Mouse (Mus musculus): ENCODE results near the gene Slit3. TPM values are rescaled to one million over a fixed set of nuclear protein-coding genes. Genes with fewer than 3 reads are reported as not detected.

The Slit3 gene
- polyA plus RNA-seq, 1 experiment, result 211 TPM

DNA sequence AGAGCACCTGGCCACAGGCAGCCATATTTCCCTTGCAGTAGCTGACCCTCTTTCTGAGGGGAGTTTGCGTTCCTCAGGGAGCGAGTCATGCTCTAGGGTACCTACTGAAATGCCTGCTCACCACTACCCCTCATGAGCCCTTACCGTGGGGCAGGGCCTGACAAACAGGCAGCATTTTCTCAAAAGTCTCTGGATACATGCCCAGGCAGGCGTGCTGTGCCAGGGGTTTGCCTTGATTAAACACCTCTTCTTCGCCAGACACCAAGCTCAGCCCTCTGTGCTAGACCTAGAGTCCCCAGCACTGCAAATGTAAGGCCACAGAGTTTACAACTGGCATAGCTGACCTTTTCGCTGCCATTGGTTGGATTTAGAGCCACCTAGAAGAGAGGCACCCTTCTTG lies 345.7 kb downstream of the Slit3 start:
- H3K4me1 ChIP-seq (ENCODE audit: control insufficient read depth, insufficient read depth, low read length), result no peaks in the 10 kb centered on the region
- H3K4me3 ChIP-seq (ENCODE audit: insufficient read depth, low read length), result no peak overlapping the region
- no peak for TF ChIP-seq CTCF (IDR thresholded peaks at IDR 0.05; ENCODE audit: borderline replicate concordance, insufficient read depth, low read length)
- TF ChIP-seq POLR2A (IDR thresholded peaks at IDR 0.05; ENCODE audit: low read depth, low read length), result no peak
- H3K27ac ChIP-seq (ENCODE audit: insufficient read depth, low read length), result no peak overlapping the region

DNA sequence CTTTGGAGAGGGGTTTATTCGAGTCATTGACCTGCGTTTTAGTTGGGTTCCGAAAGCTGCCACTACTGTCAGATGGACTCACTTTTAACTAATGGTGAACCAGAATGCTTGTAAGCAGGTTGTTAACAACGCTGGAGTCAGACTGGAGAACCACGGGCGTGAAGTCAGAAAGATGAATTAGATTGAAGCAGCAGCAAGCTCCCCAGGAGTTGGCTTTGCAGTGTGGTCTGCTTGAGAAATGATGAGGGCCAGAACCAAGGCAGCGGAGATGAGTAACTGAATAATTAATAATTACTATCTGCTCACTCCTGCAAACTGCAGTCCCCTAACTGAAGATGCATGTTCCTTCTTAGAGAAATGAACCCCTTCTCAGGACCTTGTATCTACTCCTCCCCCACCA lies 347.8 kb downstream of the Slit3 start:
- no peak for TF ChIP-seq POLR2A (IDR thresholded peaks at IDR 0.05; ENCODE audit: low read depth, low read length)
- TF ChIP-seq CTCF (IDR thresholded peaks at IDR 0.05; ENCODE audit: borderline replicate concordance, insufficient read depth, low read length), result no peak
- no peak overlapping the region for H3K27ac ChIP-seq (ENCODE audit: insufficient read depth, low read length)

DNA sequence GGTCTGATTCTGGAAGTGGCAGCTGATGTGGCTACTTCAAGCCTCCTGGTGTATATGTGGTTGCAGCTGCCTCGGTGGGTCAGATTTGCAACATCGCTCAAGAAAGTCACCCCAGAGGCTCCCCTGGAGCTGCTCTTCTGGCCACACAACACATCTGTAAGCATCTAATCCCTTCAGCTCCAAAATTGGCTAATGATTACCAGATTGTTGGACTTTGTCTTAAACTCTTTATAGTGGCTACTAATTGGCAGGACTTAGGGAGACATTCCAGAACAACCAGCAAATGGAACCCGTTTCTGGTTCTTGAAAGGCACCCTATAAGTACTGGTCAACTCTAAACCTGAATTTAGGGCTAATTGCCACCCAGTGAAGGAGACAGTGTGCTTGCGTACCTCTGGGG lies 348.9 kb downstream of the Slit3 start:
- Histone ChIP-seq H3K27ac (ENCODE audit: insufficient read depth, low read length) (no peak overlapping the region), H3K4me1 (ENCODE audit: control insufficient read depth, insufficient read depth, low read length) (peaks cover 6% of the 10 kb centered on the region; the same call in 1 of the 2 replicates)
- no peak for TF ChIP-seq POLR2A (IDR thresholded peaks at IDR 0.05; ENCODE audit: low read depth, low read length)
- TF ChIP-seq CTCF (IDR thresholded peaks at IDR 0.05; ENCODE audit: borderline replicate concordance, insufficient read depth, low read length), result no peak

More for the DNA sequence above, 347.8 kb downstream of the Slit3 start:
- Histone ChIP-seq H3K4me1 (ENCODE audit: control insufficient read depth, insufficient read depth, low read length) (peaks cover 6% of the 10 kb centered on the region; the same call in 1 of the 2 replicates), H3K4me3 (ENCODE audit: insufficient read depth, low read length) (no peak overlapping the region)

DNA sequence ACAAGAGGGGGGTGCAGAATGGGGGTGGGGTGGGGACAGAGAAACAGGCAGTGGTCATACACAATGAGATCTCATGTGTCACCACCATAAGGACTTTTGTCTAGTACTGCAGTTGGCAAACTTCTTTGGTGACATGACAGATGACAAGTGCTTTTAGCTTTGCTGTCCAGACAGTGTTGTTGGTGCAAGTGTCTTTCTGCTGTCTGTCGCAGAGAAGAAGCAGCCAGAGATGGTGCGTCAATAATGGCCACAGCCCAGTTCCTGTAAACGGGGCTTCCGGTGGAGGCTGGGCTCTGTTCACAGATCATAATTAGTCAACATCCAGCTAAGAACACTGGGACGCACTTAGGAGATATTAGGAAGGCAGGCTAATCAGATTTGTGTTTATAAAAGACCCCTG lies 349.8 kb downstream of the Slit3 start:
- Histone ChIP-seq H3K27ac (ENCODE audit: insufficient read depth, low read length) (no peak overlapping the region), H3K4me3 (ENCODE audit: insufficient read depth, low read length) (no peak overlapping the region), H3K4me1 (ENCODE audit: control insufficient read depth, insufficient read depth, low read length) (peaks cover 6% of the 10 kb centered on the region; the same call in 1 of the 2 replicates)
- TF ChIP-seq CTCF (IDR thresholded peaks at IDR 0.05; ENCODE audit: borderline replicate concordance, insufficient read depth, low read length) (no peak), POLR2A (IDR thresholded peaks at IDR 0.05; ENCODE audit: low read depth, low read length) (no peak)

More for the DNA sequence above, 348.9 kb downstream of the Slit3 start:
- H3K4me3 ChIP-seq (ENCODE audit: insufficient read depth, low read length), result no peak overlapping the region

DNA sequence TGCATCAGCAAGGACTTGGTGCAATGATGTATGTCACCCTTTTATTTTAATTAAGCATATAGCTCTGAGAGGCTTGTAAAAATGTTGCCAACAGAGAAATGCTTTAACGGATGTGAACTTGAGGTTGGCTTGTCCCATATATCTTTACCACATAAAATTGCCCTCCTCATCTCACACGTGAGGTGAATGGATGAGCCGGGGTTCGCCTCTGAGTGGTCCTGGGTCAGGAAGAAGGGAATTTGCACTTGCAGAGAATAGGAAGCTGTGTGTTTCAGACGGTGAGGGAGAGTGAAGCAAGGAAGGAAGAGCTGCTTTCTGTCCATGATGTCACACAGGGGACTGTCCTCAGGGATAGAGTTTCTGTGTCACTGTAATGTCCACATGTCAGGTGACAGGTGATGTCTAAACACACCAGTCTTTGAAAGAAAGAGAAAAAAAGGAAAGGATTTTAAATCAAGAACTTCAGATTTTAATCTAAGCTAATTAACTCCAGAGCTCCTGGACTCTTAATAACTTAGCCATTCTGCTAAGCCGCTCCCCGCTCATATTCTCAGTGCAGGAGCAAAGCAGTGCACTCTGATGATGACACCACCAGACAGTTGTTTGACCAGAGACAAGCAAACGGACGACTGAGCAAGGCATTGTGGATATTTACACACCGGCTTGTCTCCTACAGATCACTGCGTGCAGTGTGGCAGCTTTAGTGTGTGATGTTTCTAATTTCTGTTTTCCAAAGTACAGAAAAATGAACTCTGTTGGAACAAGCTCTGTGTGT lies 352.0 kb downstream of the Slit3 start:
- Histone ChIP-seq H3K4me3 (ENCODE audit: insufficient read depth, low read length) (no peak overlapping the region), H3K27ac (ENCODE audit: insufficient read depth, low read length) (peak overlapping the region; percentile 98), H3K4me1 (ENCODE audit: control insufficient read depth, insufficient read depth, low read length) (peaks cover 6% of the 10 kb centered on the region; the same call in 1 of the 2 replicates)
- TF ChIP-seq POLR2A (IDR thresholded peaks at IDR 0.05; ENCODE audit: low read depth, low read length) (no peak), CTCF (IDR thresholded peaks at IDR 0.05; ENCODE audit: borderline replicate concordance, insufficient read depth, low read length) (no peak)

DNA sequence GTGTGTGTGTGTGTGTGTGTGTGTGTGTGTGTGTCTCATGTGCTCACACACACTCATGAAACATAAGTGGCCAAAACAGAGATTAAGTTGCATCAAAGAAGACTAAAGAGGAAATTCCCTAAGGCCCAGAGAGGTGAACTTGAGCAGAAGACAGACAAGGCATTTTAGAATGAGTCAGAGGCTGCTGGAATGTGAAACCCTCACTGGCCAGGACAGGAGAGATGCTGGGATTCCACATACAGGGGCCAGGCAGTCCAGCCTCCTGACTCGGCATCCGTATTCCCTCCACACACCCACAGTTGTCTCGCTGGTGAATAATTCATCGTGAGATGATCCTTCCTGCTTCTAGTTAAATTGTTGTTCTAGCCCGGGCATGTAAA lies 352.6 kb downstream of the Slit3 start:
- H3K27ac ChIP-seq (ENCODE audit: insufficient read depth, low read length), result peak overlapping the region; percentile 98
- TF ChIP-seq POLR2A (IDR thresholded peaks at IDR 0.05; ENCODE audit: low read depth, low read length) (no peak), CTCF (IDR thresholded peaks at IDR 0.05; ENCODE audit: borderline replicate concordance, insufficient read depth, low read length) (no peak)
- no peak overlapping the region for H3K4me3 ChIP-seq (ENCODE audit: insufficient read depth, low read length)
- H3K4me1 ChIP-seq (ENCODE audit: control insufficient read depth, insufficient read depth, low read length), result peaks cover 6% of the 10 kb centered on the region; the same call in 1 of the 2 replicates

DNA sequence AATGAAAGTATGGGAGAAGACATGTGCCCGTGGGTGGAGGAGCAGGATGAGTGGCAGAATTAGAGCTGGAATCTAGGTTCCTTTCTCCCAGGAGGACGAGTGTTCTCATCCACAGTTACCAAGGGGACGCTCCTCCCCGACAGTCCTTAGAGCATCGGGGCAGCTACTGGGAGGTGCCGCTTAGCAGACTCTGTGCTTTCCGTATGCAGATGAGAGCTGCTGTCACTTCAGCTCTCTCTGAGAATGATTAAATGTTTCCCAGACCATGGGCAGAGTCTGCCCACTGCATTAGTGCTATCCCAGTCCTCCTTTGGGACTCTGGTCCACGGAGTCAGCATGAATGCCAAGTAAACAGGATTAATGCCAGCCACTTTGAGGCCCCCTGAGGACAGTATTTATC lies 359.1 kb downstream of the Slit3 start:
- H3K4me1 ChIP-seq (ENCODE audit: control insufficient read depth, insufficient read depth, low read length), result no peaks in the 10 kb centered on the region
- H3K27ac ChIP-seq (ENCODE audit: insufficient read depth, low read length), result no peak overlapping the region
- TF ChIP-seq CTCF (IDR thresholded peaks at IDR 0.05; ENCODE audit: borderline replicate concordance, insufficient read depth, low read length) (no peak), POLR2A (IDR thresholded peaks at IDR 0.05; ENCODE audit: low read depth, low read length) (no peak)
- no peak overlapping the region for H3K4me3 ChIP-seq (ENCODE audit: insufficient read depth, low read length)

DNA sequence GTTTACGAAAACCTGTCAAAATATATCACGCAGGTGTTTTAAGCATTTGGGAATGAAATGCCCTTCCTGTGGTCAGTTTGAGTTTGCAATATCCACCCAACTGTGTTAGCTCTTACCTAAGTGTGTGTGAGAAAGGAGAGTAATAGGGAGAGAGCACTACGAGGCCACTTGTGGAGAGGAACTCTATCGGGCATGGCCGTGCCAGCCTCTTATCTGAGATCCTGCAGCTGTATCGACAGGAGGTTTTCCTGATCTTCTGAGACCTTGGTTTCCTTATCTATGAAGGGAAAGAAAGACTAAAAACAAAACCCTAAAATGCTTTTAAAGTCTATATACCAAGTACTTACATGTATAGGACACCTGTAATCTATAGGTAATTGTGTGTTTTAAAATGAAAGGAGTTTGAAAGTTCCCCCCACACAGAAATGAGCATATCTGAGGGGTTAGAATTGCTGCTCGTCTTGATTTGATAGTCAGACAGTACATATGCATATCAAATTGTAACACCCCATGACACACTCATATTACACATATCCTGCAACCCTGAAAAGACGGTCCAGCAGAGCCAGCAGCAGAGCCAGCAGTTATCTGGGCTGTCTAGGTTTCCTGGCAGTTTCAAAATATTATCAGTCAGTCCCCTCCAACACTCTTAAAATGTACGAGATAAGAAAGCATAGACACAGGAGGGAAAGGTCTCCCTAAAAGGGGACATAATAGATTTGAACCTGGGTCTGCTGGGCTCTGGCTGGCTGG lies 360.8 kb downstream of the Slit3 start:
- no peak overlapping the region for H3K27ac ChIP-seq (ENCODE audit: insufficient read depth, low read length)
- TF ChIP-seq CTCF (IDR thresholded peaks at IDR 0.05; ENCODE audit: borderline replicate concordance, insufficient read depth, low read length) (no peak), POLR2A (IDR thresholded peaks at IDR 0.05; ENCODE audit: low read depth, low read length) (no peak)
- no peak overlapping the region for H3K4me3 ChIP-seq (ENCODE audit: insufficient read depth, low read length)
- no peaks in the 10 kb centered on the region for H3K4me1 ChIP-seq (ENCODE audit: control insufficient read depth, insufficient read depth, low read length)

DNA sequence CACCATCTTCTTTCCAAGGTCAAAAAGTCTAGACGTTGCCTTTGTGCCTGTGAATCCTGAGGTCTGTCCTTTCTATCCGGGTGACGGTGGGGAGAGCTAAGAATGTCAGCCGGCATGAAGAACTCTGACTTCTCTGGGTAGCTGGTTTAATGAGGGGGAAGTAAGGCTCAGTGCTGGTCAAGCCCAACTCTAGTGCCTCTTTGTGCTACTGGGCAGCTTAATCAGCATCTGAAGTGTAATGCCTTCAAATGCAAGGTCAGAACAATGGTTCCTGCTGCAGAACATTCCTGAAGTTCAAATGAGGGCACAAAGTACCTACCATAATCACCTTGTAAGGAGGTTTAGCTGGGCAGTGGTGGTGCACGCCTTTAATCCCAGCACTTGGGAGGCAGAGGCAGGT lies 366.9 kb downstream of the Slit3 start:
- Histone ChIP-seq H3K4me3 (ENCODE audit: insufficient read depth, low read length) (no peak overlapping the region), H3K27ac (ENCODE audit: insufficient read depth, low read length) (no peak overlapping the region), H3K4me1 (ENCODE audit: control insufficient read depth, insufficient read depth, low read length) (no peaks in the 10 kb centered on the region)
- TF ChIP-seq CTCF (IDR thresholded peaks at IDR 0.05; ENCODE audit: borderline replicate concordance, insufficient read depth, low read length) (no peak), POLR2A (IDR thresholded peaks at IDR 0.05; ENCODE audit: low read depth, low read length) (no peak)

DNA sequence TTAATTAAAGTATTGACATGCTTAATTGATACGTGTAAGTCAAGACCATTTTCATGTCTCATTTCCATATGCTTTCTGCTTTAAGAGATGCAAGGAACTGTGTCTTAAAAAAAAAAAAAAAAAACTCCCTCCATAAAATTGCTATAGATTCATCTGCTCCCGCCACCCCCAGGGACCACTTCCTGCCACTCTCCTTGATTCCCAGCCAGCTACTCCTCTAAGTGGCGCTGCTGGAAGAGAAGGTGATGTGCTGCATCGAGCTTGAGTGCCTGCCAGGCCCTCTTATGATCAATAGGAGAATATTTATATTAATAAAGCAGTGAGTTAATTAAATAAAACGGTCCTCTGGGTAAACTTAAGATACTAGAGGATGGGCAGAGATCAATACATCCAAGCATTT lies 370.7 kb downstream of the Slit3 start:
- TF ChIP-seq POLR2A (IDR thresholded peaks at IDR 0.05; ENCODE audit: low read depth, low read length), result no peak
- no peak for TF ChIP-seq CTCF (IDR thresholded peaks at IDR 0.05; ENCODE audit: borderline replicate concordance, insufficient read depth, low read length)
- H3K4me1 ChIP-seq (ENCODE audit: control insufficient read depth, insufficient read depth, low read length), result no peaks in the 10 kb centered on the region
- H3K4me3 ChIP-seq (ENCODE audit: insufficient read depth, low read length), result no peak overlapping the region
- H3K27ac ChIP-seq (ENCODE audit: insufficient read depth, low read length), result no peak overlapping the region
